Mouse (Mus musculus): ENCODE results near the gene Baz1a. TPM values are rescaled to one million over a fixed set of nuclear protein-coding genes. Genes with fewer than 3 reads are reported as not detected.

Baz1a gene
- polyA plus RNA-seq (2014; fragmentation: Nextera tagmentation; extraction: Ambion mirVana): 41.1 and 41.7 TPM in 2 replicates

- Histone ChIP-seq H3K9ac (ENCODE audit: low read length) (no peak within 1 kb of the TSS), H3K4me1 (replicated peaks; ENCODE audit: control insufficient read depth, insufficient read depth, low read length) (no peaks in the 10 kb centered on the region; the same call in 1 of the 2 replicates), H3K4me2 (ENCODE audit: low read depth, low read length, severe bottlenecking) (no peak within 1 kb of the TSS), H3K4me3 (ENCODE audit: low read depth, low read length) (no peak within 1 kb of the TSS), H3K36me3 (ENCODE audit: control insufficient read depth, insufficient read depth, low read length) (no peaks in the 10 kb centered on the region), H3K27ac (ENCODE audit: low read depth, low read length) (no peak within 1 kb of the TSS), H3K27me3 (ENCODE audit: control insufficient read depth, insufficient read depth, low read length) (no peaks in the 10 kb centered on the region), H3K9me3 (ENCODE audit: control insufficient read depth, low read length) (no peaks in the 10 kb centered on the region)
- 94% methylated on average over 6 of the region's 6 CpGs for whole genome bisulfite sequencing
- DNase-seq (ENCODE audit: low spot score) (no peak), ATAC-seq (replicated peaks; ENCODE audit: low FRiP score) (no peak)
Measured at GRCm38 (mm10) chr12:55013626-55014398, at the start of gene Baz1a. Gene Baz1a, minus strand, starts transcription at chr12:55014348.

GRCm38 (mm10) chr12:55062141-55062540, 48.0 kb upstream of the Baz1a start:
- Histone ChIP-seq H3K36me3 (ENCODE audit: control insufficient read depth, insufficient read depth, low read length) (no peaks in the 10 kb centered on the region), H3K9ac (ENCODE audit: low read length) (no peak overlapping the region), H3K4me3 (ENCODE audit: low read depth, low read length) (no peak overlapping the region), H3K4me2 (ENCODE audit: low read depth, low read length, severe bottlenecking) (no peak overlapping the region), H3K27me3 (ENCODE audit: control insufficient read depth, insufficient read depth, low read length) (no peaks in the 10 kb centered on the region), H3K4me1 (replicated peaks; ENCODE audit: control insufficient read depth, insufficient read depth, low read length) (no peaks in the 10 kb centered on the region), H3K27ac (ENCODE audit: low read depth, low read length) (no peak overlapping the region), H3K9me3 (ENCODE audit: control insufficient read depth, low read length) (no peaks in the 10 kb centered on the region)
- DNase-seq (ENCODE audit: low spot score) (no peak), ATAC-seq (replicated peaks; ENCODE audit: low FRiP score) (no peak)
- 96% methylated on average over 1 of the region's 1 CpGs for WGBS

GRCm38 (mm10) chr12:55061006-55061405, 46.9 kb upstream of the Baz1a start:
- no peaks in the 10 kb centered on the region for H3K36me3 ChIP-seq (ENCODE audit: control insufficient read depth, insufficient read depth, low read length)
- no peaks in the 10 kb centered on the region for H3K27me3 ChIP-seq (ENCODE audit: control insufficient read depth, insufficient read depth, low read length)
- 88% methylated on average over 10 of the region's 10 CpGs for WGBS
- H3K4me3 ChIP-seq (ENCODE audit: low read depth, low read length): no peak overlapping the region
- no peak overlapping the region for H3K4me2 ChIP-seq (ENCODE audit: low read depth, low read length, severe bottlenecking)
- no peaks in the 10 kb centered on the region for H3K4me1 ChIP-seq (replicated peaks; ENCODE audit: control insufficient read depth, insufficient read depth, low read length)
- no peaks in the 10 kb centered on the region for H3K9me3 ChIP-seq (ENCODE audit: control insufficient read depth, low read length)
- ATAC-seq (replicated peaks; ENCODE audit: low FRiP score) (no peak), DNase-seq (ENCODE audit: low spot score) (no peak)
- no peak overlapping the region for H3K27ac ChIP-seq (ENCODE audit: low read depth, low read length)
- H3K9ac ChIP-seq (ENCODE audit: low read length): no peak overlapping the region

GRCm38 (mm10) chr12:55060212-55060898, 46.2 kb upstream of the Baz1a start:
- H3K36me3 ChIP-seq (ENCODE audit: control insufficient read depth, insufficient read depth, low read length): no peaks in the 10 kb centered on the region
- no peaks in the 10 kb centered on the region for H3K9me3 ChIP-seq (ENCODE audit: control insufficient read depth, low read length)
- H3K4me3 ChIP-seq (ENCODE audit: low read depth, low read length): no peak overlapping the region
- WGBS: 86% methylated on average over 6 of the region's 6 CpGs
- H3K9ac ChIP-seq (ENCODE audit: low read length): no peak overlapping the region
- H3K27me3 ChIP-seq (ENCODE audit: control insufficient read depth, insufficient read depth, low read length): no peaks in the 10 kb centered on the region
- H3K4me2 ChIP-seq (ENCODE audit: low read depth, low read length, severe bottlenecking): no peak overlapping the region
- ATAC-seq (replicated peaks; ENCODE audit: low FRiP score) (no peak), DNase-seq (ENCODE audit: low spot score) (no peak)
- H3K27ac ChIP-seq (ENCODE audit: low read depth, low read length): no peak overlapping the region
- no peaks in the 10 kb centered on the region for H3K4me1 ChIP-seq (replicated peaks; ENCODE audit: control insufficient read depth, insufficient read depth, low read length)

GRCm38 (mm10) chr12:55059812-55060211, 45.7 kb upstream of the Baz1a start:
- no peak for DNase-seq (ENCODE audit: low spot score)
- no peak overlapping the region for H3K27ac ChIP-seq (ENCODE audit: low read depth, low read length)
- H3K27me3 ChIP-seq (ENCODE audit: control insufficient read depth, insufficient read depth, low read length): no peaks in the 10 kb centered on the region
- H3K36me3 ChIP-seq (ENCODE audit: control insufficient read depth, insufficient read depth, low read length): no peaks in the 10 kb centered on the region
- 73% methylated on average over 3 of the region's 3 CpGs for WGBS
- no peak overlapping the region for H3K9ac ChIP-seq (ENCODE audit: low read length)
- H3K4me1 ChIP-seq (replicated peaks; ENCODE audit: control insufficient read depth, insufficient read depth, low read length): no peaks in the 10 kb centered on the region
- no peak overlapping the region for H3K4me3 ChIP-seq (ENCODE audit: low read depth, low read length)
- H3K4me2 ChIP-seq (ENCODE audit: low read depth, low read length, severe bottlenecking): no peak overlapping the region
- no peak for ATAC-seq (replicated peaks; ENCODE audit: low FRiP score)
- no peaks in the 10 kb centered on the region for H3K9me3 ChIP-seq (ENCODE audit: control insufficient read depth, low read length)

GRCm38 (mm10) chr12:55058865-55059615, 44.9 kb upstream of the Baz1a start:
- Histone ChIP-seq H3K9me3 (ENCODE audit: control insufficient read depth, low read length) (no peaks in the 10 kb centered on the region), H3K9ac (ENCODE audit: low read length) (no peak overlapping the region), H3K27ac (ENCODE audit: low read depth, low read length) (no peak overlapping the region), H3K4me1 (replicated peaks; ENCODE audit: control insufficient read depth, insufficient read depth, low read length) (no peaks in the 10 kb centered on the region), H3K27me3 (ENCODE audit: control insufficient read depth, insufficient read depth, low read length) (no peaks in the 10 kb centered on the region), H3K36me3 (ENCODE audit: control insufficient read depth, insufficient read depth, low read length) (no peaks in the 10 kb centered on the region), H3K4me2 (ENCODE audit: low read depth, low read length, severe bottlenecking) (no peak overlapping the region), H3K4me3 (ENCODE audit: low read depth, low read length) (no peak overlapping the region)
- WGBS: 84% methylated on average over 6 of the region's 6 CpGs
- DNase-seq (ENCODE audit: low spot score): no peak
- no peak for ATAC-seq (replicated peaks; ENCODE audit: low FRiP score)

- WGBS: 96% methylated on average over 2 of the region's 2 CpGs
- DNase-seq (ENCODE audit: low spot score) (no peak), ATAC-seq (replicated peaks; ENCODE audit: low FRiP score) (no peak)
- Histone ChIP-seq H3K27ac (ENCODE audit: low read depth, low read length) (no peak overlapping the region), H3K27me3 (ENCODE audit: control insufficient read depth, insufficient read depth, low read length) (no peaks in the 10 kb centered on the region), H3K4me1 (replicated peaks; ENCODE audit: control insufficient read depth, insufficient read depth, low read length) (no peaks in the 10 kb centered on the region), H3K4me2 (ENCODE audit: low read depth, low read length, severe bottlenecking) (no peak overlapping the region), H3K4me3 (ENCODE audit: low read depth, low read length) (no peak overlapping the region), H3K9me3 (ENCODE audit: control insufficient read depth, low read length) (no peaks in the 10 kb centered on the region), H3K36me3 (ENCODE audit: control insufficient read depth, insufficient read depth, low read length) (no peaks in the 10 kb centered on the region), H3K9ac (ENCODE audit: low read length) (no peak overlapping the region)
Measured at GRCm38 (mm10) chr12:55056703-55057102, 42.6 kb upstream of the Baz1a start.

- DNase-seq (ENCODE audit: low spot score) (no peak), ATAC-seq (replicated peaks; ENCODE audit: low FRiP score) (no peak)
- Histone ChIP-seq H3K4me2 (ENCODE audit: low read depth, low read length, severe bottlenecking) (no peak overlapping the region), H3K27ac (ENCODE audit: low read depth, low read length) (no peak overlapping the region), H3K4me1 (replicated peaks; ENCODE audit: control insufficient read depth, insufficient read depth, low read length) (no peaks in the 10 kb centered on the region), H3K9ac (ENCODE audit: low read length) (no peak overlapping the region), H3K4me3 (ENCODE audit: low read depth, low read length) (no peak overlapping the region), H3K9me3 (ENCODE audit: control insufficient read depth, low read length) (no peaks in the 10 kb centered on the region), H3K36me3 (ENCODE audit: control insufficient read depth, insufficient read depth, low read length) (no peaks in the 10 kb centered on the region), H3K27me3 (ENCODE audit: control insufficient read depth, insufficient read depth, low read length) (no peaks in the 10 kb centered on the region)
- WGBS: 94% methylated on average over 2 of the region's 2 CpGs
Measured at GRCm38 (mm10) chr12:55054551-55055241, 40.5 kb upstream of the Baz1a start.

All from forebrain, embryonic 11.5 days (tissue).